Mouse (Mus musculus): ENCODE data around the gene Rfc2. TPM values are rescaled to one million over a fixed set of nuclear protein-coding genes. Genes with fewer than 3 reads are reported as not detected.

The Rfc2 gene
- 321 and 338 TPM in 2 replicates for polyA plus RNA-seq (2014; fragmentation: Nextera tagmentation; extraction: Ambion mirVana)

DNA sequence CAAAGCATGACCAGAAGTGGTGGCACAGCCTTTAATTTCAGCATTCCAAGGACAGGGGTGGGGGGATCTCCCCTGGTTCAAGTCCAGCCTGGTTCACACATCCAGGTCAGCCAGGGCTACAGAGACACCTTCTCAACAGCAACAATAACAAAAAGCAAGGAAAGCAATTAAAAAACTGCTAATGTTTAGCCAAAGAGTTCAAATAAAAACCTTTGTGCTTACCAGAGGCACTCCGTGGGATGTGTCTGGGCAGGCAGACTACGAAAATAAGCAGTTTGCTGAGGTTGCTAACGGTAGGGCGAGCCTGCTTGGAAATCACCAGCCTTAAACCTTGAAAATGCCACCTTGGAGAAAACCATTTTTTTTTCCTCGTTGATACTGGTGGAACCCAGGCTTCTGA is at the start of gene Rfc2:
Gene Rfc2, plus strand, starts transcription at position 221 of the 400 bp plus-strand sequence.
- Histone ChIP-seq H3K4me1 (ENCODE audit: control insufficient read depth, insufficient read depth, low read length) (peaks cover 8% of the 10 kb centered on the region), H3K9ac (ENCODE audit: low read length) (no peak within 1 kb of the TSS), H3K4me3 (ENCODE audit: low read depth, low read length) (no peak within 1 kb of the TSS), H3K4me2 (no peak within 1 kb of the TSS), H3K36me3 (ENCODE audit: control insufficient read depth, insufficient read depth, low read length) (no peaks in the 10 kb centered on the region), H3K27ac (ENCODE audit: low read depth, low read length) (no peak within 1 kb of the TSS), H3K9me3 (ENCODE audit: control insufficient read depth, low read length) (no peaks in the 10 kb centered on the region), H3K27me3 (ENCODE audit: control insufficient read depth, insufficient read depth, low read length) (no peaks in the 10 kb centered on the region)
- ATAC-seq (ENCODE audit: low FRiP score) (no peak), DNase-seq (ENCODE audit: low spot score, missing footprints) (no peak)
- 84% methylated on average over 5 of the region's 5 CpGs for WGBS

- Histone ChIP-seq H3K4me3 (ENCODE audit: low read depth, low read length) (no peak overlapping the region), H3K27me3 (ENCODE audit: control insufficient read depth, insufficient read depth, low read length) (no peaks in the 10 kb centered on the region), H3K4me1 (ENCODE audit: control insufficient read depth, insufficient read depth, low read length) (peaks cover 7% of the 10 kb centered on the region), H3K9me3 (ENCODE audit: control insufficient read depth, low read length) (no peaks in the 10 kb centered on the region), H3K9ac (ENCODE audit: low read length) (no peak overlapping the region), H3K27ac (ENCODE audit: low read depth, low read length) (no peak overlapping the region), H3K4me2 (no peak overlapping the region), H3K36me3 (ENCODE audit: control insufficient read depth, insufficient read depth, low read length) (peaks cover 8% of the 10 kb centered on the region; the same call in 1 of the 2 replicates)
- WGBS: 93% methylated on average over 9 of the region's 9 CpGs
- ATAC-seq (ENCODE audit: low FRiP score): no peak
- DNase-seq (ENCODE audit: low spot score, missing footprints): no peak
Observed at GRCm38 (mm10) chr5:134531585-134531984, 49.6 kb upstream of the Rfc2 start.

DNA sequence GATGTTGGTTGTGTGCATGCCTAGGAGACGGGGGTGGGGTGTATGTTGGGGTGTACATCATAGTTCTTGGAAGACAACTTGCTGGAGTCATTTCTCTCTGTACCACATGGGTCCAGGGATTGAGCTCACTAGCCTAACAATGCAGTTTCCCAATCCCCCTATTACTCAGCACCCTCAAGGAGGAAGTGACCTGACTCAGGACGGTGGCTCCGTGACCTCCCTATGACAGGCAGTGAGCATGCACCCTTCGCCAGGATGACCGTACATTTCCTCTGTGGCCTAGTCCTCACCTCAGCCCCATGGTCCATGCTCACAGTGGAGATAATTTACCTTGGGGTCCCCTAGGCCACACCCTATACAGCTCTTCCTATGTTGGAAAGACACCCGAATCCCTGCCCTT is 48.7 kb upstream of the Rfc2 start:
- Histone ChIP-seq H3K4me3 (ENCODE audit: low read depth, low read length) (no peak overlapping the region), H3K9ac (ENCODE audit: low read length) (no peak overlapping the region), H3K9me3 (ENCODE audit: control insufficient read depth, low read length) (no peaks in the 10 kb centered on the region), H3K4me1 (ENCODE audit: control insufficient read depth, insufficient read depth, low read length) (peaks cover 7% of the 10 kb centered on the region), H3K27me3 (ENCODE audit: control insufficient read depth, insufficient read depth, low read length) (no peaks in the 10 kb centered on the region), H3K36me3 (ENCODE audit: control insufficient read depth, insufficient read depth, low read length) (peaks cover 8% of the 10 kb centered on the region; the same call in 1 of the 2 replicates), H3K4me2 (no peak overlapping the region), H3K27ac (ENCODE audit: low read depth, low read length) (no peak overlapping the region)
- ATAC-seq (ENCODE audit: low FRiP score) (no peak), DNase-seq (ENCODE audit: low spot score, missing footprints) (peak; percentile 49)
- WGBS: 94% methylated on average over 6 of the region's 6 CpGs

GRCm38 (mm10) chr5:134536036-134536435 is 45.1 kb upstream of the Rfc2 start:
- ATAC-seq (ENCODE audit: low FRiP score) (no peak), DNase-seq (ENCODE audit: low spot score, missing footprints) (peak; percentile 47)
- Histone ChIP-seq H3K9ac (ENCODE audit: low read length) (no peak overlapping the region), H3K36me3 (ENCODE audit: control insufficient read depth, insufficient read depth, low read length) (peaks cover 8% of the 10 kb centered on the region; the same call in 1 of the 2 replicates), H3K4me2 (no peak overlapping the region), H3K27me3 (ENCODE audit: control insufficient read depth, insufficient read depth, low read length) (no peaks in the 10 kb centered on the region), H3K9me3 (ENCODE audit: control insufficient read depth, low read length) (no peaks in the 10 kb centered on the region), H3K4me3 (ENCODE audit: low read depth, low read length) (no peak overlapping the region), H3K4me1 (ENCODE audit: control insufficient read depth, insufficient read depth, low read length) (peaks cover 8% of the 10 kb centered on the region; the same call in 1 of the 2 replicates), H3K27ac (ENCODE audit: low read depth, low read length) (no peak overlapping the region)
- 97% methylated on average over 5 of the region's 6 CpGs for WGBS

GRCm38 (mm10) chr5:134539891-134540290 is 41.3 kb upstream of the Rfc2 start:
- Histone ChIP-seq H3K4me2 (no peak overlapping the region), H3K4me1 (ENCODE audit: control insufficient read depth, insufficient read depth, low read length) (peaks cover 14% of the 10 kb centered on the region), H3K27me3 (ENCODE audit: control insufficient read depth, insufficient read depth, low read length) (no peaks in the 10 kb centered on the region), H3K4me3 (ENCODE audit: low read depth, low read length) (no peak overlapping the region), H3K9ac (ENCODE audit: low read length) (no peak overlapping the region), H3K27ac (ENCODE audit: low read depth, low read length) (peak overlapping the region; percentile 35; the same call in 1 of the 2 replicates), H3K9me3 (ENCODE audit: control insufficient read depth, low read length) (no peaks in the 10 kb centered on the region), H3K36me3 (ENCODE audit: control insufficient read depth, insufficient read depth, low read length) (peaks cover 2% of the 10 kb centered on the region; the same call in 1 of the 2 replicates)
- 7% methylated on average over 3 of the region's 3 CpGs for WGBS
- DNase-seq (ENCODE audit: low spot score, missing footprints) (peak; percentile 84), ATAC-seq (ENCODE audit: low FRiP score) (peak; percentile 62; the same call in 1 of the 2 replicates)

GRCm38 (mm10) chr5:134540881-134541280 is 40.3 kb upstream of the Rfc2 start:
- no peak overlapping the region; the same call in 1 of the 2 replicates for H3K27ac ChIP-seq (ENCODE audit: low read depth, low read length)
- no peak overlapping the region for H3K4me2 ChIP-seq
- ATAC-seq (ENCODE audit: low FRiP score): no peak

GRCm38 (mm10) chr5:134541640-134542039 is 39.5 kb upstream of the Rfc2 start:
- no peaks in the 10 kb centered on the region for H3K27me3 ChIP-seq (ENCODE audit: control insufficient read depth, insufficient read depth, low read length)
- H3K4me3 ChIP-seq (ENCODE audit: low read depth, low read length): no peak overlapping the region
- DNase-seq (ENCODE audit: low spot score, missing footprints) (peak; percentile 77), ATAC-seq (ENCODE audit: low FRiP score) (no peak)
- WGBS: 23% methylated on average over 7 of the region's 7 CpGs
- peaks cover 15% of the 10 kb centered on the region for H3K4me1 ChIP-seq (ENCODE audit: control insufficient read depth, insufficient read depth, low read length)
- no peak overlapping the region for H3K27ac ChIP-seq (ENCODE audit: low read depth, low read length)
- no peak overlapping the region for H3K4me2 ChIP-seq
- H3K36me3 ChIP-seq (ENCODE audit: control insufficient read depth, insufficient read depth, low read length): no peaks in the 10 kb centered on the region; the same call in 1 of the 2 replicates
- H3K9me3 ChIP-seq (ENCODE audit: control insufficient read depth, low read length): no peaks in the 10 kb centered on the region
- H3K9ac ChIP-seq (ENCODE audit: low read length): no peak overlapping the region

More at GRCm38 (mm10) chr5:134540881-134541280, 40.3 kb upstream of the Rfc2 start:
- Histone ChIP-seq H3K9me3 (ENCODE audit: control insufficient read depth, low read length) (no peaks in the 10 kb centered on the region), H3K36me3 (ENCODE audit: control insufficient read depth, insufficient read depth, low read length) (no peaks in the 10 kb centered on the region; the same call in 1 of the 2 replicates), H3K4me3 (ENCODE audit: low read depth, low read length) (no peak overlapping the region), H3K4me1 (ENCODE audit: control insufficient read depth, insufficient read depth, low read length) (peaks cover 14% of the 10 kb centered on the region), H3K9ac (ENCODE audit: low read length) (no peak overlapping the region), H3K27me3 (ENCODE audit: control insufficient read depth, insufficient read depth, low read length) (no peaks in the 10 kb centered on the region)
- 81% methylated on average over 6 of the region's 6 CpGs for WGBS
- peak; percentile 31 for DNase-seq (ENCODE audit: low spot score, missing footprints)

GRCm38 (mm10) chr5:134544516-134545241 is 36.5 kb upstream of the Rfc2 start:
- Histone ChIP-seq H3K4me3 (ENCODE audit: low read depth, low read length) (no peak overlapping the region), H3K9me3 (ENCODE audit: control insufficient read depth, low read length) (no peaks in the 10 kb centered on the region), H3K4me2 (no peak overlapping the region), H3K27ac (ENCODE audit: low read depth, low read length) (no peak overlapping the region), H3K9ac (ENCODE audit: low read length) (no peak overlapping the region), H3K27me3 (ENCODE audit: control insufficient read depth, insufficient read depth, low read length) (no peaks in the 10 kb centered on the region), H3K36me3 (ENCODE audit: control insufficient read depth, insufficient read depth, low read length) (no peaks in the 10 kb centered on the region), H3K4me1 (ENCODE audit: control insufficient read depth, insufficient read depth, low read length) (peaks cover 17% of the 10 kb centered on the region)
- 66% methylated on average over 19 of the region's 19 CpGs for WGBS
- DNase-seq (ENCODE audit: low spot score, missing footprints) (peak; percentile 79), ATAC-seq (ENCODE audit: low FRiP score) (no peak)

DNA sequence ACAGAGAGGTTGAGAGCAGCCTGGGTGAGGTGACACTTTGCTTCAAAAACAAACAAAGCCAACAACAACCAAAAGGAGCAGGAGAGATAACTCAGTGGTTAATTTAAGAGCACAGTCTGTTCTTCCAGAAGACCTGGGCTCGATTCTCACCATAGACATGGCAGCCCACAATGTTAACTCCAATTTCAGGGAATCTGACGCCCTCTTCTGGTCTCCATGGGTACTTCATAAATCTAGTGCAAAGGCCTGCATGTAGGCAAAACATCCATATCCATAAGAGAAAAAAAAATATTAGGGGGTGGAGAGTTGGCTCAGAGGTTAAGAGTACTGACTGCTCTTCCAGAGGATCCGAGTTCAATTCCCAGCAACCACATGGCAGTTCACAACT is 35.9 kb upstream of the Rfc2 start:
- Histone ChIP-seq H3K4me1 (ENCODE audit: control insufficient read depth, insufficient read depth, low read length) (peaks cover 13% of the 10 kb centered on the region), H3K4me3 (ENCODE audit: low read depth, low read length) (no peak overlapping the region), H3K4me2 (no peak overlapping the region), H3K36me3 (ENCODE audit: control insufficient read depth, insufficient read depth, low read length) (no peaks in the 10 kb centered on the region), H3K27ac (ENCODE audit: low read depth, low read length) (no peak overlapping the region), H3K9me3 (ENCODE audit: control insufficient read depth, low read length) (no peaks in the 10 kb centered on the region), H3K9ac (ENCODE audit: low read length) (no peak overlapping the region), H3K27me3 (ENCODE audit: control insufficient read depth, insufficient read depth, low read length) (no peaks in the 10 kb centered on the region)
- DNase-seq (ENCODE audit: low spot score, missing footprints): peak; percentile 86
- ATAC-seq (ENCODE audit: low FRiP score): no peak
- 59% methylated on average over 3 of the region's 3 CpGs for WGBS

Measured in midbrain, embryonic 11.5 days (tissue).